Mouse (Mus musculus) liver, postnatal 0 days (tissue): ENCODE data around the gene Ric1.

Experiments
- CTCF ChIP-seq: sonication (generic); IDR thresholded peaks from 2 replicates; pipeline ENCODE4 v1.5.1; 2016; ENCODE audit warnings: antibody characterized with exemption, low read depth
- EP300 ChIP-seq: IDR thresholded peaks from 2 replicates; pipeline ENCODE4 v1.6.1; 2016; ENCODE audit warnings: antibody characterized with exemption, low read depth, mild to moderate bottlenecking

GRCm38 (mm10) chr19:29603548-29604353 lies 81.7 kb downstream of the Ric1 start:
- TF ChIP-seq CTCF (no peak), EP300 (no peak)
